Mouse (Mus musculus) neutrophil, adult 5-6 weeks (primary cell): ENCODE data around the gene Lekr1. TPM values are rescaled to one million over a fixed set of nuclear protein-coding genes. Genes with fewer than 3 reads are reported as not detected.
"Not testable (repeated sequence)": the region's sequence is repeated elsewhere in the genome, so short reads cannot be mapped to it uniquely, and the experiment has no call there.

ENCODE experiments used
- ATAC-seq: fragments of 151-379, 151-347 bp; 2 replicates; pipeline ENCODE4 v1.8.0; 2017; ENCODE audit warnings: mild to moderate bottlenecking, moderate TSS enrichment; ENCODE audit not compliant: insufficient number of reproducible peaks, poor library complexity, low FRiP score, severe bottlenecking; ENCODE audit errors: extremely low read depth
- total RNA-seq: library from RNA; stranded (forward); fragments of 200-1000 nt; gene quantifications from 2 replicates; pipeline ENCODE4 v1.2.3, GENCODE M21; 2017

Lekr1 gene
- total RNA-seq, 1 experiment from 2014 or later = 1.6 TPM

GRCm38 (mm10) chr3:65723664-65724063 lies 57.6 kb downstream of the Lekr1 start:
- ATAC-seq = no peak

GRCm38 (mm10) chr3:65737816-65738215 lies 71.8 kb downstream of the Lekr1 start:
- ATAC-seq = no peak

- no peak for ATAC-seq
These were observed 78.9 kb downstream of the Lekr1 start for GRCm38 (mm10) chr3:65744936-65745335.

GRCm38 (mm10) chr3:65764511-65765508 lies 98.8 kb downstream of the Lekr1 start:
- no peak for ATAC-seq

- no peak for ATAC-seq
These were observed 100.4 kb downstream of the Lekr1 start for GRCm38 (mm10) chr3:65766387-65766786.

- no peak for ATAC-seq
These were observed 101.3 kb downstream of the Lekr1 start for GRCm38 (mm10) chr3:65767202-65767862.

- ATAC-seq = not testable (repeated sequence)
These were observed 103.6 kb downstream of the Lekr1 start for GRCm38 (mm10) chr3:65769666-65770065.

- no peak for ATAC-seq
These were observed 107.9 kb downstream of the Lekr1 start for GRCm38 (mm10) chr3:65773910-65774309.

GRCm38 (mm10) chr3:65775096-65775495 lies 109.1 kb downstream of the Lekr1 start:
- no peak for ATAC-seq

- no peak for ATAC-seq
These were observed 116.2 kb downstream of the Lekr1 start for GRCm38 (mm10) chr3:65782246-65782645.

GRCm38 (mm10) chr3:65790076-65790685 lies 124.2 kb downstream of the Lekr1 start:
- ATAC-seq = no peak

GRCm38 (mm10) chr3:65793561-65793960 lies 127.5 kb downstream of the Lekr1 start:
- no peak for ATAC-seq

- ATAC-seq = no peak
These were observed 128.7 kb downstream of the Lekr1 start for GRCm38 (mm10) chr3:65794711-65795110.

GRCm38 (mm10) chr3:65797345-65798137 lies 131.5 kb downstream of the Lekr1 start:
- no peak for ATAC-seq

GRCm38 (mm10) chr3:65800962-65801361 lies 134.9 kb downstream of the Lekr1 start:
- ATAC-seq = no peak

GRCm38 (mm10) chr3:65802185-65802584 lies 136.2 kb downstream of the Lekr1 start:
- no peak for ATAC-seq

GRCm38 (mm10) chr3:65802868-65803267 lies 136.8 kb downstream of the Lekr1 start:
- no peak for ATAC-seq

GRCm38 (mm10) chr3:65814881-65815280 lies 148.9 kb downstream of the Lekr1 start:
- no peak for ATAC-seq

- no peak for ATAC-seq
These were observed 150.0 kb downstream of the Lekr1 start for GRCm38 (mm10) chr3:65816012-65816411.
